Mouse (Mus musculus) gastrocnemius, postnatal 36 days (tissue): ENCODE measurements at regions not wholly inside any gene's neighbourhood (a gene's known extent, or its start where the extent isn't known, plus 50 kb on each side); places are given as distances from the start of the nearest gene placed in this dataset.

Source experiments
- DNase-seq, 2 experiments: peaks; one replicate each; pipeline ENCODE4 v3.0.0; 2022
- intact Hi-C: fragments of 180-260 bp; cut with DNase I; formaldehyde crosslinking; loops from one replicate; pipeline ENCODE4 v1.15.1; 2025

DNA sequence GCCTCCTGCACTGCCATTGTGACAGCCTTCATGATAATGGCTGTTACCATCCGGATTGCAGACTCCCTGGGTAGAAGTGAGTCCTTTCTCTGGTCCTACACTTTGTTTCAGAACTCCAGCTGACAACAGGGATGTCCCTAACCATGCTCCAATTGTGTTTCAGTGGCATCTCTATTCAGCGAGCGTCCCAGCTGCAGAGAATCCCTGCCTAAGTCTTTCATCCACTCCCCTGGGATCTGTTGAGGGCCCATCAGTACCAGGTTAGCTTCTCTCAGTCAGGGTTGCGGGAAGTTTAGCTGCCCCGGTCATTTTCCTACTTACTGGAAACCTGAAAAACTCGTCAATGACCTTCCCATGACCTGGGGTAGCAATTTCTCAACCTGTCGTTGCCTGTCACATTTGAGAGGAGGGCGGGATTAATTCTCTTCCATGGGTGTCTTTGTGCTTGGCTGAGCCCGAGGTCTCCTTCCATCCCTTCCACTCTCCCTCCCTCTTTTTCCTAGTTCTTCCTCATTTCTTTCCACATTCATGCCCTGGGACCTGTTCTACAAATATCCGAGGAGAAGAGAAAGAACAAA, 97.7 kb downstream of the Tmem30b start:
- intact Hi-C loops = loop anchor here (10.0 kb wide), 1 partner anchor 394 kb away; the partner anchor contains the start of gene Six1
- no peak for DNase-seq

DNA sequence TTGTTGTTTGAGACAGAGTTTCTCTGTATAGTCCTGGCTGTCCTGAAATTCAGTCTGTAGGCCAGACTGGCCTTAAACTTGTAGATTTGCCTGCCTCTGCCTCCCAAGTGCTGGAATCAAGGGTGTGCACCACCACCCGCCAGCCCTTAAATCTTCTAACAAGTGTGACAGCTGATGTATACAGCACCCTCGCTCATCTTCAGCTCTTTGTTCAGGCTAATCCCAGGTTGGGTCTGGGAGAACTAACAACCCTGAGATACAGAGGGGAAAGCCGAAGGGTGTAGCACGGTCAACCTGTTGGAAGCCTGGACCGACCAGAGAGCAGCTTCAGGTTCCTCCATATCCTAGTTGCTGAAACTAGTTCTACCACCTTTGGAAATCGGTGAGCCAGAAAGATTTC, 99.0 kb downstream of the Tmem30b start:
- intact Hi-C loops = loop anchor here (10.0 kb wide), 1 partner anchor 392 kb away; the partner anchor contains the start of gene Six1
- no peak for DNase-seq

GRCm38 (mm10) chr12:73446148-73446547, 100.0 kb downstream of the Tmem30b start:
- intact Hi-C loops = loop anchor here (10.0 kb wide), 1 partner anchor 391 kb away; the partner anchor contains the start of gene Six1
- DNase-seq = no peak

GRCm38 (mm10) chr12:73445562-73445961, 100.6 kb downstream of the Tmem30b start:
- intact Hi-C loops = loop anchor here (10.0 kb wide), 1 partner anchor 391 kb away; the partner anchor contains the start of gene Six1
- no peak for DNase-seq

DNA sequence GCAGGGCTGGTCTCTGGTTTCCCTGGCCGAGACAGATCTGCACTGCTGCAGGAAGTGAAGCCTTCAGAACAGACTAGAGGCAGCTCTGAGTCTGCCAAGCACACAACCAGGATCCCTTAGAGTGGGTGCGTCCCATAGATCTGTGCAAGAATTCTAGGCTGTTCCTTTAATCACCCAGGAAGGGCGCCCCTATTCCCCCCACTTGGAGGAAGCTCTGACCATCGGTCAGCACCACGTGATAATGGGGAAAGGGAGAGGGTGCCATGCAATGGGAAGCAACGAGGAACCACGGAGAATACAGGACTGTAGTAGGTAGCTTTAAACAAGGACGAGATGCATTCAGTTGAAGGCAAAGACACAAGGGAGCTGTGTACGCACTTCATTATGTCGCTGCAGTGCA, 101.1 kb downstream of the Tmem30b start:
- intact Hi-C loops = loop anchor here (10.0 kb wide), 1 partner anchor 390 kb away; the partner anchor contains the start of gene Six1
- no peak for DNase-seq

- no peak for DNase-seq
- intact Hi-C loops = loop anchor here (10.0 kb wide), 1 partner anchor 387 kb away; the partner anchor contains the start of gene Six1
These were observed 104.9 kb downstream of the Tmem30b start for GRCm38 (mm10) chr12:73441326-73441725.

GRCm38 (mm10) chr12:73434684-73435083, 111.5 kb downstream of the Tmem30b start:
- intact Hi-C loops = no loop called here
- no peak for DNase-seq

DNA sequence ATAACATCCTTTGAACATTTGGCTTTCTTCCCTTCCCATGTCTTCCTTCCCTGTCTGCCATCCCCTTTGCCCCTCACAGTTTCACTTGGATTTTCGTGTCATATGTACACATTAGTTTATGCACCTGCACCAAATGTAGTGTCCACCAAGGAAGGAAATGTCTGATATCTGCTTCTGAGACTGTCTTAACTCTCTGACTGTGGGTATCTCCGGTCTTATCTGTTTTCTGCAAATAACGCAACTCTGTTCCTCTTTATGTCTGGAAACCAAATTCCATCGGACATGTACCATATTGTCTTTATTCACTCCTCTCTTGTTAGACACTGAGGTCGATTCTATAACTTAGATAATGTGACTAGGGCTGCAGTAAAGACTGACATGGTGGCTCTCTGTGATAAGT, 113.6 kb downstream of the Tmem30b start:
- intact Hi-C loops = no loop called here
- DNase-seq = no peak

GRCm38 (mm10) chr12:73428171-73428570, 118.0 kb downstream of the Tmem30b start:
- intact Hi-C loops = no loop called here
- DNase-seq = no peak

- intact Hi-C loops = no loop called here
- DNase-seq = no peak
These were observed 121.4 kb downstream of the Tmem30b start for GRCm38 (mm10) chr12:73424814-73425213.

DNA sequence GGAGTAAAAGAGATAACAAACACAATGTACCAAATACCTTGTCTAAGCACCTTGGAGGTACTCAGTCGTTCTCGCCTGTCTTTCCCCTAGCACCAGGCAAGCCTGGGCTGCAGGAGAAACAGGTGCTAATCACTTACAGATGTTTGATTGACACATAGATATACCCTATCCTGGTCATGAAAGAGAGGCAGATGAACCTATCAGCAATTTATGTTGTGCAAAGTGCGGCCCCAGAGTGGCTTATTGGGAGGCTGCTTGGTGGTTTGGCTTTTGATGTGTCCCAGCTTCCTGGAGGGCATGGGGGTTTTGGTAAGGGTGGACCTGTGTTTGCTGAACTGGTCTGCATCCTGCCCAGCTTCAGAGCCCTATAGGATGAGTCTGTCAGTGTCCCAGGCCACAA, 129.1 kb downstream of the Tmem30b start:
- intact Hi-C loops = no loop called here
- no peak for DNase-seq

GRCm38 (mm10) chr12:73416367-73416897, 129.8 kb downstream of the Tmem30b start:
- DNase-seq = no peak
- intact Hi-C loops = no loop called here

GRCm38 (mm10) chr12:73415856-73416366, 129.3 kb downstream of the Slc38a6 start:
- DNase-seq = no peak
- intact Hi-C loops = no loop called here

DNA sequence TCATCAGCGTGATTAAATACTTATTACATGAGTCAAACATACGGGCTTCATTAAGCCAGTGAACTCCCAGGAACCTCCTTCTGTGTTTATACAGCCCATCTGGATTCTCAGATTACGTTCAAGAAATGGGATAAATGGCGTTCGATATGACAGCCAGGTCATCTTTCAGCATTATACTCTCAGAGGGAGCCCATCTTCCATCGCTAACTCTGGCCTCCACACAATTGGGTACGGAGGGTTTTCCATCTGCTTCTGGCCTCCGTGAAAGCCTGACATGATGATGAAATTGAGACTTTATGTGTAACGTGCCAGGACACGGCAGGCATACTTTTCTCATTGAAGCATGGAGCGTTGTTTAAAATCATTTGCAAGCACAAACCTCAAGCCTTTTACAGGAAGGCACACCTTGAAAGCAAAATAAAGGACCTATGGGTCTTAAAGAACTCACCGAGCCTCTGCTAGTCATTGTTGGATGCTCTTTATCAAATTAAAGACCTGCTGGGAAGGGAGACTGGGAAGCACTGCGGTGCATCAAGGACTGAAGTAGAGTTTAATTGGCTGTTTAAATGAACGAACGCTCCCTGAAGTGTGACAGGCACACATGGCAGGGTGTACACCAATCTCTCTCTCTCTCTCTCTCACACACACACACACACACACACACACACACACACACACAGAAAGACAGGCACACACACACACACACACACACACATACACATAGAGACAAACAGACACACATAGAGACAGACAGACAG, 127.0 kb downstream of the Slc38a6 start:
- DNase-seq = no peak
- intact Hi-C loops = loop anchor here (5.0 kb wide), 1 partner anchor 104 kb away; no protein-coding TSS in a partner anchor

- no peak for DNase-seq
- intact Hi-C loops = loop anchor here (5.0 kb wide), 1 partner anchor 105 kb away; no protein-coding TSS in a partner anchor
These were observed 125.9 kb downstream of the Slc38a6 start for GRCm38 (mm10) chr12:73412500-73412899.

DNA sequence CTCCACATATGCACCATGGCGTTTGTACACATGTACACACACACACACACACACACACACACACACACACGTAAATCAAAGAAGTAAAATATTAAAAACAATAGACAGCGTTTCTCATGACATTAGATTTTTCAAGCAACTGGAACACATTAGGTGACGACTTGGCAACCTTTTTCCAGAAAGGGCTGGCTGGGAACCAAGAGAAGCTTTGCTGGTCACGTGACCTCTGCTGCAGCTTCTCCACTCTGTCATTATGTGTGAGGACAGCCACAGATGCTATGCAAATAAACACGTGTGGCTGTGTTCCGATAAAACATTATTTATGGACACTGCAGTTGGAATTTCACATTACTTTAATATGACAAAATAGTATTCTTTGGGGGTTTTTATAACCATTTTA, 124.3 kb downstream of the Slc38a6 start:
- intact Hi-C loops = loop anchor here (5.0 kb wide), 1 partner anchor 106 kb away; no protein-coding TSS in a partner anchor
- DNase-seq = peak in 1 of 2 experiments; percentile 48

DNA sequence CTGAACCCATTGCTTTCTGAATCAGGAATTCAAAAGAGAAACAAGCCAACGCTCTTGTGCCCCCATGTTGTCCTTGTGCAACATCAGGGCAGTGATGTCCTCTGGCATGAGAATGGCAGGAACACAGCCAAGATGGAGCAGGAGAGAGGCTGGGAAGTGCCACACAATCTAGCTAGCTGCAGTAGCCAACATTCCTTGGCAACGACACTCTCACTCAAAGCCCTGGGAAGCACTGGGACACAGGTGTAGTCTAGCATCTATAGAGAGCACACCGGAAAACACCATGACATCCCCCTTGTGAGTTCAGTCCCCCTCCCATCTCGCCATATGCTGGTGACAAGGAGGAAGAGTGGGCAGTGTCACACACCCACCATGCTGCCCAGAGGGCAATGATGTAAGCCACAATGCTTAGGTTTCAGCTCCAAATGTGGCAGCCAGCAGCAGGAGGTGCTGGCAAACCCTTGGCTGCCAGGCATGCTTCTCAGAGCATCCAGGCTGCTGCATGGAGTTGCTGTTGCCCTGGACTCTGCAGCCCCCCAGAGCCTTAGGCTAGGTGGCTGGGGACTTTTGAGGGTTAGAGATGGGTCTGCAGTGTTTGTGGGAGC, 123.0 kb downstream of the Slc38a6 start:
- peak in 1 of 2 experiments; percentile 58 for DNase-seq
- intact Hi-C loops = loop anchor here (5.0 kb wide), 2 partner anchors 108 to 362 kb away; no protein-coding TSS in a partner anchor

DNA sequence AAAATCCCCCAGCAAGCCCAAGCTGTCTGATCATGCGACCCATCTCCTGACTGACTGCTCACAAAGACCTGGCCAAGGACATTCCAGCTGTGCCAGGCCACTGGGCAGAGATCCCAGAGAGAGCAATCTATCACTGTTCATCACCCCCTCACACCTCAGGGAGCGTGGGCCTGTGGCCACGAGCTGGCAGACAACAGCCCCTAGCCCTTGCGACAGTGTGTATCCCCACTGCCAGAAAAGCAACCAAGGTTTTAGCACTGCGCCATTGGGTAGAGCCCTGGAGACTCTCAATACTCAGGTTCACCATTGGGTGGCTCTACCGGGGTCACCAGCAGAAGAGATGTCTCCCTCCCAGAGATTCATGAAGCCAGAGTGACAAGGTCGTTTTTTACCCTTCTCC, 122.0 kb downstream of the Slc38a6 start:
- peak; percentile 79 to 84 for DNase-seq
- intact Hi-C loops = loop anchor here (5.0 kb wide), 1 partner anchor 361 kb away; no protein-coding TSS in a partner anchor

- DNase-seq = no peak
- intact Hi-C loops = loop anchor here (5.0 kb wide), 1 partner anchor 361 kb away; no protein-coding TSS in a partner anchor
These were observed 121.6 kb downstream of the Slc38a6 start for GRCm38 (mm10) chr12:73408165-73408564.

DNA sequence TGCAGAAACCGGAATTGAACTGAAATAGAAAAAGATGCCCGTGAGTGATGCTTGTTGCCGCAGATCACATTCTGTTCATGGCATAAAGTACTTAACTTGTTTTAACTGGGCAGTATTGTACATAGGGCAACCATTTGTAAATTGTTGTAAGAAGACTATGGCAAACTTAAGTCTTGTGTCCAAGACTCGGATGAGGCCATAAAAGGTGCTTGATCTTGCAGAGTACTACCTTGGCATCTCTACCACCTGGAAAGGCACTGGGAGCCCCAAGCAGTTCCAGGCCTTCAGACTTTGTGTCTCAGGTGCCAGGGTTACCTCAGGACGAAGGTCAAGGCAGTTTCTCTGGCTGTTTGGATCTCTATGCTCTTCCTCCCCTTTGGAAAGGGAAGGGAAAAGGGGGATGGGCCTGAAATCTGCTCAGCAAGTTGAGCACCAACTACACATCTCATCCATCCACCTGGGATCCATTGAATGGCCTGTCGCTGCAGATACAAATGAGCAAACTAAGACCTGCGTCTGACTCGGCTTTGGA, 120.0 kb downstream of the Slc38a6 start:
- intact Hi-C loops = loop anchor here (5.0 kb wide), 1 partner anchor 359 kb away; no protein-coding TSS in a partner anchor
- DNase-seq = no peak
